Mouse (Mus musculus) cortical plate, adult 2 months (tissue): ENCODE measurements at regions not wholly inside any gene's neighbourhood (a gene's known extent, or its start where the extent isn't known, plus 50 kb on each side); places are given as distances from the start of the nearest gene placed in this dataset.

Experiments
- CTCF ChIP-seq: fragments of 200-500 bp; IDR thresholded peaks from 2 replicates; pipeline ENCODE4 v1.5.1; 2011; ENCODE audit warnings: mild to moderate bottlenecking, control low read depth, low read length; ENCODE audit not compliant: insufficient read depth; ENCODE audit errors: extremely low read depth
- POLR2A ChIP-seq: fragments of 200-500 bp; IDR thresholded peaks from 2 replicates; pipeline ENCODE4 v1.6.1; 2011; ENCODE audit warnings: mild to moderate bottlenecking, low read length, control low read depth; ENCODE audit not compliant: insufficient read depth; ENCODE audit errors: extremely low read depth

- TF ChIP-seq CTCF = no peak
- TF ChIP-seq POLR2A = no peak
Observed at GRCm38 (mm10) chr10:39257371-39258154, 94.0 kb upstream of the Ccn6 start.
